15 mouse cellular contexts compared by ENCODE assay signal in the genomic region with DNA sequence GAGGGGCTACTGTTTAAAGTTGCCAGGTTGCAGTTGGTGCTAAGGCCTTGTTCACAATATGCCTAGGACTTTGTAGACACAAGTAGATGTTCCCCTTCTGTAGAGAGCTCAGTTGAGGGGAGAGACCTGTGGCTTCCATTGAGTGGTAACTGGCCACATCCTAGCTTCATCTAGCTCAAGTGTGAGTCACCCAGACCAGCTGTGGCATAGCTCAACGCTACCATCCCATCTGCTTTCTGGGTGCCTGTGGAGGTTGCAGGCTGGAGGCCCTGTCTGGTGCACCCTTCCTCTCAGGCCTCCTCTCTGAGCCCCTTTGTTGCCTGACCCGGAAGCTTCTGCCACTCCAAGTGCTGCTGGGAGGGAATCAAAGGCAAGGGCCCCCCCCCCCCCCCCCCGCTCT. TPM values are rescaled to one million over a fixed set of nuclear protein-coding genes. Genes with fewer than 3 reads are reported as not detected.
DNase-seq lines count a peak whose midpoint lies in the region; ATAC-seq and TF ChIP-seq lines count a peak whose summit lies in the region.
"Had no signal": no experiment of that assay in that cellular context is flagged by ENCODE, and none has a peak within 500 bp of the region (broad histone marks: within the 10 kb centered on the region; RNA-seq: fewer than 3 reads in every experiment).

No protein-coding gene starts in this region.

- H3K9ac ChIP-seq in neural tube, embryonic 11.5 days (ENCODE audit: low read length): peak overlapping the region; percentile 4; the same call in 1 of the 2 replicates
- H3K9ac ChIP-seq in neural tube, embryonic 15.5 days (replicated peaks): no peak overlapping the region

- H3K27ac ChIP-seq in neural tube, embryonic 11.5 days (ENCODE audit: low read depth, low read length): no peak overlapping the region
- H3K27ac ChIP-seq in neural tube, embryonic 15.5 days (replicated peaks): no peak overlapping the region; the same call in 1 of the 2 replicates
- H3K27ac ChIP-seq in embryonic facial prominence, embryonic 10.5 days (replicated peaks): peak overlapping the region; percentile 5; the same call in 1 of the 2 replicates
- H3K27ac ChIP-seq: embryonic facial prominence, embryonic 13.5 days had no signal

- no peaks in the 10 kb centered on the region for H3K79me2 ChIP-seq in myocyte (ENCODE audit: control insufficient read depth, insufficient read depth)

- H3K4me2 ChIP-seq in neural tube, embryonic 11.5 days (ENCODE audit: low read depth): no peak overlapping the region
- H3K4me2 ChIP-seq in neural tube, embryonic 15.5 days: no peak overlapping the region
- peak overlapping the region; percentile 30 for H3K4me2 ChIP-seq in myocyte (ENCODE audit: low read depth)
- H3K4me2 ChIP-seq: embryonic facial prominence, embryonic 13.5 days; liver, embryonic 11.5 days had no signal

- H3K4me1 ChIP-seq in neural tube, embryonic 11.5 days (ENCODE audit: control insufficient read depth, insufficient read depth, low read length): peaks cover 11% of the 10 kb centered on the region
- peaks cover 68% of the 10 kb centered on the region for H3K4me1 ChIP-seq in neural tube, embryonic 15.5 days
- peaks cover 72% of the 10 kb centered on the region for H3K4me1 ChIP-seq in embryonic facial prominence, embryonic 10.5 days

- no peak for TF ChIP-seq POLR2A in myocyte (IDR thresholded peaks at IDR 0.05; ENCODE audit: insufficient read length, low read depth)

- H3K9me3 ChIP-seq in neural tube, embryonic 11.5 days (ENCODE audit: control insufficient read depth, low read length): no peaks in the 10 kb centered on the region
- no peaks in the 10 kb centered on the region for H3K9me3 ChIP-seq in neural tube, embryonic 15.5 days (replicated peaks)
- H3K9me3 ChIP-seq in embryonic facial prominence, embryonic 10.5 days: no peaks in the 10 kb centered on the region
- H3K9me3 ChIP-seq: embryonic facial prominence, embryonic 13.5 days had no signal

- peak; percentile 29; the same call in 1 of the 2 replicates for ATAC-seq in frontal cortex, adult (ENCODE audit: low TSS enrichment)
- ATAC-seq in neural tube, embryonic 11.5 days (ENCODE audit: insufficient read depth, low FRiP score, low TSS enrichment): no peak
- no peak for ATAC-seq in neural tube, embryonic 15.5 days (ENCODE audit: low FRiP score)

- H3K36me3 ChIP-seq in neural tube, embryonic 11.5 days (ENCODE audit: control insufficient read depth, insufficient read depth, low read length): peaks cover 18% of the 10 kb centered on the region
- H3K36me3 ChIP-seq in neural tube, embryonic 15.5 days: peaks cover 18% of the 10 kb centered on the region
- H3K36me3 ChIP-seq in embryonic facial prominence, embryonic 10.5 days (replicated peaks): peaks cover 98% of the 10 kb centered on the region
- no peaks in the 10 kb centered on the region for H3K36me3 ChIP-seq in myocyte (ENCODE audit: control insufficient read depth, insufficient read depth)

- no peak for DNase-seq in frontal cortex, adult 2 months (ENCODE audit: extremely low spot score in 1 of 2, low spot score in 1 of 2)
- no peak for DNase-seq in neural tube, embryonic 11.5 days (ENCODE audit: low spot score)
- no peak for DNase-seq in embryonic facial prominence, embryonic 10.5 days (ENCODE audit: low spot score)
- DNase-seq in thymus, adult 18-20 months: no peak
- DNase-seq in gastrocnemius, adult 8-10 months (ENCODE audit: low spot score in 2 of 2): no peak
- DNase-seq: cerebellum, adult 9-11 months; heart, adult 18-20 months; heart, postnatal 14 days; kidney, adult 18-20 months; lung, postnatal 14 days had no signal

- H3ac ChIP-seq in myocyte (ENCODE audit: control insufficient read depth, insufficient read length): no peak overlapping the region

- no peaks in the 10 kb centered on the region for H3K27me3 ChIP-seq in neural tube, embryonic 11.5 days (ENCODE audit: control insufficient read depth, insufficient read depth, low read length)
- no peaks in the 10 kb centered on the region; the same call in 1 of the 2 replicates for H3K27me3 ChIP-seq in neural tube, embryonic 15.5 days (replicated peaks)
- no peaks in the 10 kb centered on the region for H3K27me3 ChIP-seq in embryonic facial prominence, embryonic 10.5 days (replicated peaks; ENCODE audit: low read depth, poor library complexity, severe bottlenecking)
- no peaks in the 10 kb centered on the region for H3K27me3 ChIP-seq in myocyte (ENCODE audit: control insufficient read depth, insufficient read depth, insufficient read length)
- H3K27me3 ChIP-seq: embryonic facial prominence, embryonic 13.5 days had no signal

- no peak overlapping the region for H3K4me3 ChIP-seq in neural tube, embryonic 11.5 days (ENCODE audit: low read depth, low read length)
- no peak overlapping the region for H3K4me3 ChIP-seq in neural tube, embryonic 15.5 days (replicated peaks)
- no peak overlapping the region for H3K4me3 ChIP-seq in embryonic facial prominence, embryonic 10.5 days
- H3K4me3 ChIP-seq in myocyte: no peak overlapping the region
- H3K4me3 ChIP-seq: embryonic facial prominence, embryonic 13.5 days had no signal

- WGBS in neural tube, embryonic 11.5 days: 79% methylated on average over 3 of the region's 3 CpGs
- 72% methylated on average over 3 of the region's 3 CpGs for whole genome bisulfite sequencing in neural tube, embryonic 15.5 days
- 65% methylated on average over 3 of the region's 3 CpGs for WGBS in embryonic facial prominence, embryonic 10.5 days

TF ChIP-seq in myocyte, 11 proteins besides CTCF, POLR2A, EP300 and RAD21:
- TF ChIP-seq MYOD1 (IDR thresholded peaks at IDR 0.05; ENCODE audit: control insufficient read depth in 1 of 3, insufficient read length in 2 of 3, low read depth in 2 of 3): peak; percentile 31 to 96 (median 96)
- TF ChIP-seq CEBPB (IDR thresholded peaks at IDR 0.05; ENCODE audit: insufficient read depth, poor library complexity, severe bottlenecking): no peak
- no peak for TF ChIP-seq POLR2AphosphoS2 (IDR thresholded peaks at IDR 0.05; ENCODE audit: insufficient read length, low read depth)
- peak; percentile 77 for TF ChIP-seq TCF3 (IDR thresholded peaks at IDR 0.05; ENCODE audit: insufficient read length, low read depth)
- no peak for TF ChIP-seq REST (IDR thresholded peaks at IDR 0.05; ENCODE audit: insufficient read depth, insufficient read length)
- TF ChIP-seq TCF12 (IDR thresholded peaks at IDR 0.05; ENCODE audit: insufficient read depth, poor library complexity, severe bottlenecking): peak; percentile 87
- no peak for TF ChIP-seq USF1 (IDR thresholded peaks at IDR 0.05; ENCODE audit: low read depth)
- no peak for TF ChIP-seq SRF (IDR thresholded peaks at IDR 0.05; ENCODE audit: control insufficient read depth, insufficient read length, low read depth)
- TF ChIP-seq E2F4 (IDR thresholded peaks at IDR 0.05; ENCODE audit: insufficient read depth): no peak
- no peak for TF ChIP-seq MAX (IDR thresholded peaks at IDR 0.05; ENCODE audit: low read depth)
- TF ChIP-seq MYOG (IDR thresholded peaks at IDR 0.05; ENCODE audit: control insufficient read depth in 1 of 3, insufficient read depth in 1 of 3, insufficient read length in 2 of 3, low read depth in 2 of 3): peak; percentile 61 to 93 (median 88)

RNA-seq across cellular contexts. Expression of a gene that starts 34.9 kb away (rescaled TPM):
- 16.9 and 17.2 TPM in 2 replicates for polyA plus RNA-seq in frontal cortex, adult 2 months (2012; rRNA removed)
- 19.7 and 22.7 TPM in 2 replicates for polyA plus RNA-seq in neural tube, embryonic 11.5 days (2014; fragmentation: Nextera tagmentation; extraction: Ambion mirVana)
- 8.7 and 10.4 TPM in 2 replicates for polyA plus RNA-seq in neural tube, embryonic 15.5 days (2015; fragmentation: Nextera tagmentation; extraction: Ambion mirVana)
- 18.0 and 18.4 TPM in 2 replicates for polyA plus RNA-seq in embryonic facial prominence, embryonic 10.5 days (2016; fragmentation: Nextera tagmentation; extraction: Ambion mirVana)
- 6.3 TPM for polyA plus RNA-seq in myocyte (2012; fragmentation: generic; extraction: Trizol)
- 1 to 10 TPM; 3.6 to 5.8 (median 4.7) TPM for total RNA-seq in gastrocnemius, adult 8-10 months (2022)
